Mouse (Mus musculus) liver, adult 2 months (tissue): ENCODE data around the gene Poc1a.

Source experiments
- CTCF ChIP-seq: fragments of 200-500 bp; IDR thresholded peaks from 2 replicates; pipeline ENCODE4 v1.5.1; 2011; ENCODE audit warnings: low read depth, low read length, control low read depth
- POLR2A ChIP-seq: fragments of 200-500 bp; IDR thresholded peaks from 2 replicates; pipeline ENCODE4 v1.6.1; 2011; ENCODE audit warnings: low read length, control low read depth; ENCODE audit not compliant: insufficient read depth; ENCODE audit errors: extremely low read depth

DNA sequence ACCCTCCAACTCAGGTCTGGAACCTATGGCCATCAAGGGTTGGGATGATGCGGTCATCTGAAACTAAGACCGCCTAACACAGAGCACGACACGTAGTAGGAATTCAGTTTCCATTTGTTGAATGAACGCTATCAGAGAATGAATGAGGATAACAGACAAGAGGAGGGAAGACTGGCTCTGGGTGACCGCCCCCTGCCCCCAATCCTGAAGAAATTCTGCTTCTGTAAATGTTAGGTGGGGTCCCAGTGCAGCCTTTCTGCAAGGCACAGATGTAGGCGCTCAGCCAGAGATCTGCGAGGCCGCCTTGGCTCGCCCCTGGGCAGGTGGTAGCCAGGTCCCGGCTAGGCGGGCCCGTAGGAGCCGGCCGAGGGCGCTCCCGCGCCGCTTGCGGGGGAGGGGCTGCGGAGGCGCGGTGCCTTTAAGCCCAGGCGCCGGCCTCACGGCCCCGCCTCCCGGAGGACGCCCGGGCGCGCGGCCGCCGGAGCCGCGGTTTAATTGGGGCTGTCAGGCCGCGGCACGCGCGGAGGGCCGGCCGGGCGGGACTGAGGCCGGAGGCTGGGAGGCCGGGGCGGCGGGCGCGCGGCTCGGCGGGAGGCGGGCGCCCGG, 87.4 kb downstream of the Poc1a start, which contains the start of gene Dusp7:
- peak; percentile 62 for TF ChIP-seq POLR2A
- no peak for TF ChIP-seq CTCF
